Mouse (Mus musculus) lung, embryonic 14.5 days (tissue): ENCODE results near the gene Enthd1. TPM values are rescaled to one million over a fixed set of nuclear protein-coding genes. Genes with fewer than 3 reads are reported as not detected.

ENCODE experiments used
- ATAC-seq: fragments of 200-750 bp; cut with Nextera tagmentation; 2 replicates; pipeline ENCODE4 v1.8.0; 2017; ENCODE audit warnings: mild to moderate bottlenecking, moderate TSS enrichment, moderate library complexity; ENCODE audit not compliant: insufficient read depth
- DNase-seq: peaks from one replicate; pipeline ENCODE4 v3.0.0-alpha.2; 2015
- H3K27ac ChIP-seq: fragments of 300-500 bp; sonication (generic); 2 replicates; pipeline ENCODE4 v1.5.1; 2014; ENCODE audit warnings: low read depth, mild to moderate bottlenecking, moderate library complexity
- H3K27me3 ChIP-seq: fragments of 300-500 bp; sonication (generic); 2 replicates; pipeline ENCODE4 v1.6.1; 2014; ENCODE audit warnings: low read length, control low read depth; ENCODE audit not compliant: insufficient read depth
- H3K36me3 ChIP-seq: fragments of 300-500 bp; sonication (generic); 2 replicates; pipeline ENCODE4 v1.6.1; 2014; ENCODE audit warnings: control low read depth; ENCODE audit not compliant: insufficient read depth
- H3K4me1 ChIP-seq: fragments of 300-500 bp; sonication (generic); 2 replicates; pipeline ENCODE4 v1.6.1; 2014; ENCODE audit warnings: antibody characterized with exemption, control low read depth; ENCODE audit not compliant: insufficient read depth
- H3K4me2 ChIP-seq: fragments of 300-500 bp; sonication (generic); 2 replicates; pipeline ENCODE4 v1.6.1; 2014; ENCODE audit warnings: mild to moderate bottlenecking
- H3K4me3 ChIP-seq: fragments of 300-500 bp; sonication (generic); 2 replicates; pipeline ENCODE4 v1.5.1; 2014; ENCODE audit warnings: low read depth, low read length
- H3K9ac ChIP-seq: fragments of 300-500 bp; sonication (generic); 2 replicates; pipeline ENCODE4 v1.6.1; 2014
- H3K9me3 ChIP-seq: fragments of 300-500 bp; sonication (generic); 2 replicates; pipeline ENCODE4 v1.6.1; 2016; ENCODE audit warnings: low read depth, low read length, control low read depth
- CTCF ChIP-seq: IDR thresholded peaks from 2 replicates; pipeline ENCODE4 v1.5.1; 2016; ENCODE audit warnings: antibody characterized with exemption, low read depth
- WGBS: fragments of 180-500 bp; shearing (Covaris S2); extraction: QIAGEN DNeasy Blood & Tissue Kit; methylation state at CpG from one replicate; pipeline ENCODE4 v1.1.7; 2014; 5-methylcytosine and 5-hydroxymethylcytosine counted together
- polyA plus RNA-seq: library from polyadenylated mRNA; unstranded; fragments of >200 nt; fragmentation: Nextera tagmentation; extraction: Ambion mirVana; gene quantifications from 2 replicates; pipeline ENCODE4 v1.2.1, GENCODE M21; 2014

Enthd1 gene
- polyA plus RNA-seq, 1 experiment from 2014 or later = not detected

GRCm38 (mm10) chr15:80574211-80575040 is 9.5 kb upstream of the Enthd1 start:
- no peak overlapping the region for H3K4me2 ChIP-seq
- TF ChIP-seq CTCF = no peak
- no peak for DNase-seq
- no peaks in the 10 kb centered on the region for H3K9me3 ChIP-seq
- H3K4me3 ChIP-seq = no peak overlapping the region
- no peaks in the 10 kb centered on the region for H3K36me3 ChIP-seq
- H3K27me3 ChIP-seq = 0 out of 2 replicates have a peak, but pooled peaks cover 9% of the 10 kb centered on the region
- H3K27ac ChIP-seq = no peak overlapping the region
- H3K9ac ChIP-seq = no peak overlapping the region
- 89% methylated on average over 17 of the region's 17 CpGs for WGBS
- no peak for ATAC-seq
- H3K4me1 ChIP-seq = no peaks in the 10 kb centered on the region

DNA sequence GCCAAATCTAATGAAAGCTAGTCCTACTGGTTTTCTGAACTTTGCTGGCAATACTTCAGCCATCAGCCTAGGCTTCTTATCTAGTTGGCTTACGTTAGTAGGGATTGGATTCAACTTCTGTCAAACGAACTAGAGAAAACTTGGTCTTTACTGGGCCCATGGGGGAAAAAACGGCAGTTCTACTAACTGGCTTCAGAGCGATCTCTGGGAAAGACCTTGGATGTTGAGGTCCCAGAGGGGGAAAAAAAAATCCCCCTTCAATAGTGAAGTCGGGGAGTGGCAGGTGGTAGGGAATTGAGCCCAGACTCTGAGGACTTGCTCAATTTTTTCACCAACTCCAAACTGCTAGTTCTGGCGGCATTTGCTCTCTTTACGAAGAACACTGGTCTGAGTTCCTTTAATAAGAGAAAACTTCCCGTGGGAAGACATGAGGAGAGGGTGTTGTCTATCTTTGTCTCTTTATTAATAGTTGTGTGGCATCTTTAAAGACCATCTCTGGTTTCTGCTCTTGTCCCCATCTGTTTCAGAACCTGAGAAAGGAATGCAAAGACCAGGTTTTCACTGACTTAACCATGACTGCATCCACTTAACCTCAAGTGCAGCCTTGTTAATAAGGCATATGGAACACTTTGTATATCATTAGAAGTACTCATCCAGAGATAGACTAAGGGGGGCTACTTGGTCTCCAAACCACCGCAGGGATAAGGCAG is 8.0 kb upstream of the Enthd1 start:
- no peak for ATAC-seq
- TF ChIP-seq CTCF = no peak
- no peaks in the 10 kb centered on the region for H3K4me1 ChIP-seq
- WGBS = 72% methylated on average over 9 of the region's 9 CpGs
- H3K9me3 ChIP-seq = no peaks in the 10 kb centered on the region
- no peaks in the 10 kb centered on the region for H3K36me3 ChIP-seq
- DNase-seq = no peak
- H3K27me3 ChIP-seq = 0 out of 2 replicates have a peak, but pooled peaks cover 9% of the 10 kb centered on the region
- no peak overlapping the region for H3K9ac ChIP-seq
- no peak overlapping the region for H3K4me2 ChIP-seq
- no peak overlapping the region for H3K27ac ChIP-seq
- no peak overlapping the region for H3K4me3 ChIP-seq

DNA sequence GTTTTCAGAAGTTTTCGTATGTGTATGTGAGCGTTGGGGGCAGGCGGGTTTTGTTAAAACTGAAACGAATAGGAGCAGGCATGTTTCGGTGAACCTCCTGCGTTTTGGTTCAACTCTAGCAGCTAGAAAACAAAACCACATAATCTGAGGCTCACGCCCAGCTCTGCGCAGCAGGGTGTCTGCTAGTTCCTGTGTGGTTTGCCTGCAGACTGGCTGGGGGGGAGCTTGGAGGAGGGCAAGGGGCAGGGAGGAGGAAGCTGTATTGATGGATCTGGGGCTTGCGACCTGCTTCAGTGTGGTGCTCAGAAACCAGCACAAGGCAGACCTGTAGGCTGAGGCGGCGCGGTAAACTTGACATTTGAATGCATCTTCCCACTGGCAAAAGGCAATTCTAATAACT is 7.3 kb upstream of the Enthd1 start, which contains the start of gene Grap2:
Gene Grap2, plus strand, starts transcription at position 304 of the 400 bp plus-strand sequence.
- Histone ChIP-seq H3K4me1 (no peaks in the 10 kb centered on the region), H3K27ac (no peak within 1 kb of the TSS), H3K4me2 (no peak within 1 kb of the TSS), H3K27me3 (0 out of 2 replicates have a peak, but pooled peaks cover 5% of the 10 kb centered on the region), H3K9me3 (no peaks in the 10 kb centered on the region), H3K36me3 (no peaks in the 10 kb centered on the region), H3K4me3 (no peak within 1 kb of the TSS), H3K9ac (no peak within 1 kb of the TSS)
- DNase-seq (no peak), ATAC-seq (no peak)
- TF ChIP-seq CTCF = no peak
- WGBS = 52% methylated on average over 12 of the region's 12 CpGs

DNA sequence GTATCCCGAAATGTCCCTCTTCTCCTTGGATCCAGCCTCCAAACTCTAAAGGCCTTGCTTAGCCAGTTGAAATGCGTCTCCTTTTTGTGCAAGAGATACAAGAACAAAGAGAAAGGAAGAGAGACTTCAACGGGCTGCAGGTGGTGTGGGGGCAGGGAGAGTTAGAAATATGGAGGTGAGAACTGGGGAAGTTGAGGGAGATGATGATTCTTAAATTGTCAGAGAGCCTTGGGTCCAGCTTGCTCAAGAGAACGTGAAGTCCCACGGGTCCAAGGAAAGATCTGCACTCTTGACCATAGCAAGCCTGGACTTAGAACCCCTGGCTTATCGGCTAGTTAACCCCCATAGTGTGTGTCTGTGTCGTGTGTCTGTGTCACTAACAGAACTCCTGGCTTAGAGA is 6.7 kb upstream of the Enthd1 start:
- H3K4me1 ChIP-seq = no peaks in the 10 kb centered on the region
- H3K4me2 ChIP-seq = no peak overlapping the region
- no peak overlapping the region for H3K9ac ChIP-seq
- no peak overlapping the region for H3K4me3 ChIP-seq
- DNase-seq (no peak), ATAC-seq (no peak)
- H3K9me3 ChIP-seq = no peaks in the 10 kb centered on the region
- 0 out of 2 replicates have a peak, but pooled peaks cover 5% of the 10 kb centered on the region for H3K27me3 ChIP-seq
- no peak for TF ChIP-seq CTCF
- H3K27ac ChIP-seq = no peak overlapping the region
- H3K36me3 ChIP-seq = no peaks in the 10 kb centered on the region
- 57% methylated on average over 7 of the region's 7 CpGs for WGBS

DNA sequence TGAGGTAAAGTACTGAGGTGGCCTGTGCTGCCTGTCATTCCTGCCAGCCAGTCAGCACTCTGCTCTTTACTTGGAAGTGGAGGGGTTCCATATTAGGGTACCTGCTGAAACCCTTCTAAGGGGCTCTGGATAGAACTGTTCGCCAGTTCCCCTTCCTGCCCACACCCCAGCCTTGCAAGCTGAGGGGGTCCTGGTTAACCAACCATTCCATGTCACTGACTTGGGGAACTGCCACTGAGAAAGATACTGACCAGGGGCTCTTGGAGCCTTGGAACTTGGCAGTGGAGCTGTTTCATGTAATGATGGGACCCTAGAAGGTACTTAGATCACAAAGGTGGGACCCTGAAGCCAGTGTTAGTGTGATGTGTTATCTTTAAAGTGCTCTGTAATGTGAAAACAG is 5.3 kb upstream of the Enthd1 start:
- H3K27ac ChIP-seq = no peak overlapping the region
- H3K9me3 ChIP-seq = no peaks in the 10 kb centered on the region
- ATAC-seq (no peak), DNase-seq (no peak)
- no peak overlapping the region for H3K9ac ChIP-seq
- H3K4me1 ChIP-seq = no peaks in the 10 kb centered on the region
- WGBS = 65% methylated on average over 1 of the region's 1 CpGs
- no peaks in the 10 kb centered on the region for H3K36me3 ChIP-seq
- H3K27me3 ChIP-seq = 0 out of 2 replicates have a peak, but pooled peaks cover 5% of the 10 kb centered on the region
- no peak for TF ChIP-seq CTCF
- no peak overlapping the region for H3K4me2 ChIP-seq
- H3K4me3 ChIP-seq = no peak overlapping the region

- WGBS = 53% methylated on average over 7 of the region's 7 CpGs
- ATAC-seq = no peak
- Histone ChIP-seq H3K36me3 (no peaks in the 10 kb centered on the region), H3K4me2 (no peak overlapping the region), H3K9ac (no peak overlapping the region), H3K9me3 (no peaks in the 10 kb centered on the region), H3K27me3 (0 out of 2 replicates have a peak, but pooled peaks cover 5% of the 10 kb centered on the region), H3K4me1 (no peaks in the 10 kb centered on the region), H3K4me3 (no peak overlapping the region), H3K27ac (no peak overlapping the region)
- no peak for TF ChIP-seq CTCF
- DNase-seq = no peak
These were observed 4.2 kb upstream of the Enthd1 start for GRCm38 (mm10) chr15:80569205-80569604.

- Histone ChIP-seq H3K36me3 (no peaks in the 10 kb centered on the region), H3K27ac (no peak overlapping the region), H3K4me2 (no peak overlapping the region), H3K9me3 (no peaks in the 10 kb centered on the region), H3K4me3 (no peak overlapping the region), H3K4me1 (no peaks in the 10 kb centered on the region), H3K27me3 (0 out of 2 replicates have a peak, but pooled peaks cover 5% of the 10 kb centered on the region), H3K9ac (no peak overlapping the region)
- no peak for TF ChIP-seq CTCF
- ATAC-seq (no peak), DNase-seq (peak; percentile 61)
- WGBS = 60% methylated on average over 4 of the region's 4 CpGs
These were observed 2.8 kb upstream of the Enthd1 start for GRCm38 (mm10) chr15:80567731-80568130.
